Comparison of ENCODE assay signal across 8 mouse cellular contexts in the genomic region with DNA sequence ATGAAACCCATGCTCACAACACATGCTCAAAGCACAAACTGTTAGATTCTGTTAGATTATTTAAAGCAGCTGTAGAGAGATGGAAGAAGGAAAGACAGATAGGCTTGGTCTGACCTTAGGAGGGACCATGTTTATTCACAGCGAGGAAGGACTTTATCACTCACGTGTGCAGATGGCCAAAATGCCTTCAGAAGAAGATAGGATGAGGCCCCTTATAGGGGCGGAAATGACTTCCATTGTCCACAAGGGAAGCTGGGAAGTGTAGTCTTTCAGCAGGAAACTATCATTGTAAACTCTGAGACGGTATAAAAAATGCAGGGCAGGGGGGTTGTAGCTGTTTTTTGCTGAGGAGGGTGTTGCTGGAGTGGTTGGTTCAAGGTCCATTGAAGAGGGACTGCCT. TPM values are rescaled to one million over a fixed set of nuclear protein-coding genes. Genes with fewer than 3 reads are reported as not detected.
DNase-seq lines count a peak whose midpoint lies in the region; ATAC-seq and TF ChIP-seq lines count a peak whose summit lies in the region.

TSS of gene Tfpi (minus strand) at position 199 of the 400 bp plus-strand sequence.

- peak within 1 kb of the TSS; percentile 49; the same call in 1 of the 2 replicates for H3K27ac ChIP-seq in testis, adult 2 months (ENCODE audit: control insufficient read depth, insufficient read depth, low read depth, low read length)
- H3K27ac ChIP-seq in embryonic facial prominence, embryonic 13.5 days = 0 out of 2 replicates have a peak within 1 kb of the TSS, but pooled peaks have one; percentile 16
- H3K27ac ChIP-seq in hindbrain, embryonic 14.5 days = no peak within 1 kb of the TSS
- peak within 1 kb of the TSS; percentile 83 for H3K27ac ChIP-seq in lung, embryonic 14.5 days (ENCODE audit: low read depth)

- H3K9ac ChIP-seq in embryonic facial prominence, embryonic 13.5 days = peak within 1 kb of the TSS; percentile 21; the same call in 1 of the 2 replicates
- no peak within 1 kb of the TSS for H3K9ac ChIP-seq in hindbrain, embryonic 14.5 days
- peak within 1 kb of the TSS; percentile 54 for H3K9ac ChIP-seq in lung, embryonic 14.5 days

- 57% methylated on average over 4 of the region's 4 CpGs for WGBS in embryonic facial prominence, embryonic 13.5 days
- WGBS in hindbrain, embryonic 14.5 days = 63% methylated on average over 4 of the region's 4 CpGs
- WGBS in lung, embryonic 14.5 days = 16% methylated on average over 4 of the region's 4 CpGs

- TF ChIP-seq POLR2A in testis, adult 2 months (IDR thresholded peaks at IDR 0.05; ENCODE audit: control insufficient read depth, low read depth, low read length) = no peak

- ATAC-seq in embryonic facial prominence, embryonic 13.5 days (ENCODE audit: insufficient number of reproducible peaks, insufficient read depth, low FRiP score, low TSS enrichment, low read depth) = no peak
- no peak for ATAC-seq in hindbrain, embryonic 14.5 days (ENCODE audit: low FRiP score)
- ATAC-seq in lung, embryonic 14.5 days (ENCODE audit: insufficient read depth) = peak; percentile 85

- no peak for DNase-seq in testis, postnatal 14 days (ENCODE audit: low spot score)
- no peak for DNase-seq in hindbrain, embryonic 14.5 days (ENCODE audit: low spot score)
- peak; percentile 88 for DNase-seq in lung, embryonic 14.5 days
- DNase-seq in yolk sac, embryonic 10.5 days (ENCODE audit: low spot score) = peak; percentile 76
- DNase-seq in MN1 (ENCODE audit: low spot score) = no peak
- DNase-seq in cerebellum, adult 11-12 months = no peak

- no peak for TF ChIP-seq CTCF in testis, adult 2 months (IDR thresholded peaks at IDR 0.05; ENCODE audit: control insufficient read depth, insufficient read depth, insufficient replicate concordance, low read depth, low read length)
- TF ChIP-seq CTCF in lung, embryonic 14.5 days (IDR thresholded peaks at IDR 0.05; ENCODE audit: low read depth) = no peak; the same call in 1 of the 2 replicates

- no peak within 1 kb of the TSS; the same call in 1 of the 2 replicates for H3K4me3 ChIP-seq in testis, adult 2 months (ENCODE audit: control insufficient read depth, low read depth, low read length)
- H3K4me3 ChIP-seq in embryonic facial prominence, embryonic 13.5 days = peak within 1 kb of the TSS; percentile 27
- peak within 1 kb of the TSS; percentile 10 for H3K4me3 ChIP-seq in hindbrain, embryonic 14.5 days (replicated peaks; ENCODE audit: low read length)
- H3K4me3 ChIP-seq in lung, embryonic 14.5 days (ENCODE audit: low read depth, low read length) = peak within 1 kb of the TSS; percentile 42

- H3K4me1 ChIP-seq in testis, adult 2 months (ENCODE audit: control insufficient read depth, insufficient read depth, low read length) = peaks cover 9% of the 10 kb centered on the region
- no peaks in the 10 kb centered on the region for H3K4me1 ChIP-seq in embryonic facial prominence, embryonic 13.5 days
- no peaks in the 10 kb centered on the region for H3K4me1 ChIP-seq in hindbrain, embryonic 14.5 days (replicated peaks; ENCODE audit: control insufficient read depth, insufficient read depth, low read length)
- 0 out of 2 replicates have a peak, but pooled peaks cover 3% of the 10 kb centered on the region for H3K4me1 ChIP-seq in lung, embryonic 14.5 days (ENCODE audit: insufficient read depth)

- no peaks in the 10 kb centered on the region for H3K27me3 ChIP-seq in testis, adult 2 months (ENCODE audit: control insufficient read depth, insufficient read depth, low read length)
- no peaks in the 10 kb centered on the region for H3K27me3 ChIP-seq in embryonic facial prominence, embryonic 13.5 days
- H3K27me3 ChIP-seq in hindbrain, embryonic 14.5 days (ENCODE audit: control insufficient read depth, insufficient read depth, low read length) = no peaks in the 10 kb centered on the region
- no peaks in the 10 kb centered on the region for H3K27me3 ChIP-seq in lung, embryonic 14.5 days (ENCODE audit: insufficient read depth, low read length)

- no peaks in the 10 kb centered on the region for H3K36me3 ChIP-seq in testis, adult 2 months (ENCODE audit: control insufficient read depth, insufficient read depth, low read length)
- H3K36me3 ChIP-seq in embryonic facial prominence, embryonic 13.5 days = no peaks in the 10 kb centered on the region
- H3K36me3 ChIP-seq in hindbrain, embryonic 14.5 days (replicated peaks; ENCODE audit: control insufficient read depth, insufficient read depth) = no peaks in the 10 kb centered on the region
- peaks cover 6% of the 10 kb centered on the region; the same call in 1 of the 2 replicates for H3K36me3 ChIP-seq in lung, embryonic 14.5 days (ENCODE audit: insufficient read depth)

- no peaks in the 10 kb centered on the region for H3K9me3 ChIP-seq in embryonic facial prominence, embryonic 13.5 days
- H3K9me3 ChIP-seq in hindbrain, embryonic 14.5 days (ENCODE audit: control insufficient read depth, low read length) = no peaks in the 10 kb centered on the region
- no peaks in the 10 kb centered on the region for H3K9me3 ChIP-seq in lung, embryonic 14.5 days (ENCODE audit: low read depth, low read length)

- peak within 1 kb of the TSS; percentile 44 for H3K4me2 ChIP-seq in embryonic facial prominence, embryonic 13.5 days
- H3K4me2 ChIP-seq in hindbrain, embryonic 14.5 days (replicated peaks) = peak within 1 kb of the TSS; percentile 23; the same call in 1 of the 2 replicates
- peak within 1 kb of the TSS; percentile 71 for H3K4me2 ChIP-seq in lung, embryonic 14.5 days

RNA-seq across cellular contexts. Expression of gene Tfpi, which starts in this region (rescaled TPM):
- polyA plus RNA-seq in testis, adult 2 months (2012; rRNA removed) = 1.2 and 1.5 TPM in 2 replicates
- polyA plus RNA-seq in embryonic facial prominence, embryonic 13.5 days (2015; fragmentation: Nextera tagmentation; extraction: Ambion mirVana) = 20.4 and 27.3 TPM in 2 replicates
- 19.0 and 20.4 TPM in 2 replicates for polyA plus RNA-seq in hindbrain, embryonic 14.5 days (2014; fragmentation: Nextera tagmentation; extraction: Ambion mirVana)
- 63.1 and 66.3 TPM in 2 replicates for polyA plus RNA-seq in lung, embryonic 14.5 days (2014; fragmentation: Nextera tagmentation; extraction: Ambion mirVana)

Comparison
In these comparisons a context has a peak if more than half of its experiments do, and no peak if none do; other contexts are left out.
1. DNase-seq: peak in lung, embryonic 14.5 days (single experiment) and yolk sac, embryonic 10.5 days (single experiment); none in testis, postnatal 14 days (single experiment), hindbrain, embryonic 14.5 days (single experiment), MN1 (single experiment) and cerebellum, adult 11-12 months (single experiment).
2. Peak in every context shown above with its lines, with median percentiles within 50 percentile points of each other: H3K4me2 ChIP-seq.